Mouse (Mus musculus) intestine, embryonic 14.5 days (tissue): ENCODE results near the gene Tns2. TPM values are rescaled to one million over a fixed set of nuclear protein-coding genes. Genes with fewer than 3 reads are reported as not detected.
A peak's percentile ranks its signal among the peaks of the same experiment; 100 is the strongest.
"Not testable (repeated sequence)": the region's sequence is repeated elsewhere in the genome, so short reads cannot be mapped to it uniquely, and the experiment has no call there.

Source experiments
- ATAC-seq: fragments of 200-750 bp; cut with Nextera tagmentation; replicated peaks from 2 replicates; pipeline ENCODE4 v1.8.0; 2017; ENCODE audit warnings: low read depth, moderate number of reproducible peaks, moderate TSS enrichment, moderate library complexity; ENCODE audit not compliant: low FRiP score, low TSS enrichment
- DNase-seq: peaks from one replicate; pipeline ENCODE4 v3.0.0-alpha.2; 2018; ENCODE audit warnings: low spot score
- H3K27ac ChIP-seq: fragments of 300-500 bp; sonication (generic); 2 replicates; pipeline ENCODE4 v1.5.1; 2014; ENCODE audit warnings: low read depth, mild to moderate bottlenecking, control low read depth
- H3K27me3 ChIP-seq: fragments of 300-500 bp; sonication (generic); replicated peaks from 2 replicates; pipeline ENCODE4 v1.6.1; 2014; ENCODE audit warnings: low read length, control low read depth; ENCODE audit not compliant: control insufficient read depth, insufficient read depth
- H3K36me3 ChIP-seq: fragments of 300-500 bp; sonication (generic); 2 replicates; pipeline ENCODE4 v1.6.1; 2014; ENCODE audit warnings: low read length, control low read depth; ENCODE audit not compliant: control insufficient read depth, insufficient read depth
- H3K4me1 ChIP-seq: fragments of 300-500 bp; sonication (generic); replicated peaks from 2 replicates; pipeline ENCODE4 v1.6.1; 2014; ENCODE audit warnings: low read length, control low read depth, mixed read lengths; ENCODE audit not compliant: control insufficient read depth, insufficient read depth
- H3K4me2 ChIP-seq: fragments of 300-500 bp; sonication (generic); 2 replicates; pipeline ENCODE4 v1.6.1; 2014; ENCODE audit warnings: low read length
- H3K4me3 ChIP-seq: fragments of 300-500 bp; sonication (generic); 2 replicates; pipeline ENCODE4 v1.5.1; 2014; ENCODE audit warnings: low read depth, low read length, control low read depth, mixed read lengths
- H3K9ac ChIP-seq: fragments of 300-500 bp; sonication (generic); 2 replicates; pipeline ENCODE4 v1.6.1; 2014; ENCODE audit warnings: mild to moderate bottlenecking, low read length
- H3K9me3 ChIP-seq: fragments of 300-500 bp; sonication (generic); 2 replicates; pipeline ENCODE4 v1.6.1; 2016; ENCODE audit warnings: low read length, control low read depth; ENCODE audit not compliant: control insufficient read depth
- WGBS: fragments of 180-500 bp; shearing (Covaris S2); extraction: QIAGEN DNeasy Blood & Tissue Kit; methylation state at CpG from one replicate; pipeline ENCODE4 v1.1.7; 2014; 5-methylcytosine and 5-hydroxymethylcytosine counted together
- polyA plus RNA-seq: library from polyadenylated mRNA; unstranded; fragments of >200 nt; fragmentation: Nextera tagmentation; extraction: Ambion mirVana; gene quantifications from 2 replicates; pipeline ENCODE4 v1.2.1, GENCODE M21; 2014

Tns2 gene
- polyA plus RNA-seq, 1 experiment from 2014 or later: 41.5 TPM

- H3K27me3 ChIP-seq: no peaks in the 10 kb centered on the region
- H3K4me2 ChIP-seq: peak overlapping the region; percentile 93
- H3K4me3 ChIP-seq: peak overlapping the region; percentile 100
- ATAC-seq: peak; percentile 30
- no peaks in the 10 kb centered on the region; the same call in 1 of the 2 replicates for H3K36me3 ChIP-seq
- peaks cover 11% of the 10 kb centered on the region for H3K4me1 ChIP-seq
- no peaks in the 10 kb centered on the region for H3K9me3 ChIP-seq
- H3K27ac ChIP-seq: peak overlapping the region; percentile 94
- peak; percentile 84 for DNase-seq
- peak overlapping the region; percentile 97 for H3K9ac ChIP-seq
- WGBS: under 1% methylated on average over 57 of the region's 57 CpGs
Observed at GRCm38 (mm10) chr15:102074070-102074731, 26.0 kb upstream of the Tns2 start.

GRCm38 (mm10) chr15:102074876-102075585 lies 25.2 kb upstream of the Tns2 start:
- Histone ChIP-seq H3K36me3 (peaks cover 1% of the 10 kb centered on the region), H3K27ac (peak overlapping the region; percentile 94), H3K4me1 (peaks cover 11% of the 10 kb centered on the region), H3K9ac (peak overlapping the region; percentile 97), H3K4me3 (peak overlapping the region; percentile 100), H3K9me3 (no peaks in the 10 kb centered on the region), H3K4me2 (peak overlapping the region; percentile 93), H3K27me3 (no peaks in the 10 kb centered on the region)
- ATAC-seq (no peak), DNase-seq (no peak)
- WGBS: 10% methylated on average over 11 of the region's 11 CpGs

GRCm38 (mm10) chr15:102077111-102077677 lies 23.0 kb upstream of the Tns2 start:
- DNase-seq: no peak
- no peaks in the 10 kb centered on the region for H3K27me3 ChIP-seq
- H3K4me2 ChIP-seq: no peak overlapping the region
- H3K4me3 ChIP-seq: no peak overlapping the region
- peaks cover 20% of the 10 kb centered on the region for H3K36me3 ChIP-seq
- ATAC-seq: no peak
- H3K4me1 ChIP-seq: peaks cover 11% of the 10 kb centered on the region
- H3K27ac ChIP-seq: no peak overlapping the region
- H3K9me3 ChIP-seq: no peaks in the 10 kb centered on the region
- H3K9ac ChIP-seq: no peak overlapping the region
- 81% methylated on average over 2 of the region's 2 CpGs for WGBS

- no peak for ATAC-seq
- Histone ChIP-seq H3K36me3 (peaks cover 40% of the 10 kb centered on the region), H3K9me3 (no peaks in the 10 kb centered on the region), H3K4me2 (no peak overlapping the region), H3K9ac (no peak overlapping the region), H3K27me3 (no peaks in the 10 kb centered on the region), H3K27ac (no peak overlapping the region), H3K4me1 (peaks cover 11% of the 10 kb centered on the region), H3K4me3 (no peak overlapping the region)
- 71% methylated on average over 4 of the region's 4 CpGs for WGBS
- DNase-seq: no peak
Observed at GRCm38 (mm10) chr15:102079221-102079620, 21.0 kb upstream of the Tns2 start.

- WGBS: 80% methylated on average over 8 of the region's 8 CpGs
- not testable (repeated sequence) for H3K4me1 ChIP-seq, ATAC-seq, H3K9me3 ChIP-seq, H3K4me3 ChIP-seq, H3K4me2 ChIP-seq, H3K27ac ChIP-seq, H3K27me3 ChIP-seq, DNase-seq, H3K9ac ChIP-seq
- peaks cover 47% of the 10 kb centered on the region for H3K36me3 ChIP-seq
Observed at GRCm38 (mm10) chr15:102079924-102080323, 20.3 kb upstream of the Tns2 start.

GRCm38 (mm10) chr15:102080429-102080828 lies 19.8 kb upstream of the Tns2 start:
- WGBS: 67% methylated on average over 2 of the region's 2 CpGs
- Histone ChIP-seq H3K27ac (no peak overlapping the region), H3K4me1 (peaks cover 5% of the 10 kb centered on the region), H3K27me3 (no peaks in the 10 kb centered on the region), H3K4me3 (no peak overlapping the region), H3K36me3 (peaks cover 52% of the 10 kb centered on the region), H3K4me2 (no peak overlapping the region), H3K9ac (no peak overlapping the region), H3K9me3 (no peaks in the 10 kb centered on the region)
- ATAC-seq (no peak), DNase-seq (no peak)

- Histone ChIP-seq H3K9ac (no peak overlapping the region), H3K27me3 (no peaks in the 10 kb centered on the region), H3K4me1 (no peaks in the 10 kb centered on the region), H3K27ac (no peak overlapping the region), H3K9me3 (no peaks in the 10 kb centered on the region), H3K36me3 (peaks cover 70% of the 10 kb centered on the region), H3K4me3 (no peak overlapping the region), H3K4me2 (no peak overlapping the region)
- DNase-seq (no peak), ATAC-seq (no peak)
- WGBS: 88% methylated on average over 4 of the region's 4 CpGs
Observed at GRCm38 (mm10) chr15:102082148-102082547, 18.1 kb upstream of the Tns2 start.

- WGBS: 77% methylated on average over 4 of the region's 4 CpGs
- DNase-seq (no peak), ATAC-seq (no peak)
- Histone ChIP-seq H3K27me3 (no peaks in the 10 kb centered on the region), H3K27ac (no peak overlapping the region), H3K4me1 (no peaks in the 10 kb centered on the region), H3K4me3 (no peak overlapping the region), H3K9ac (no peak overlapping the region), H3K9me3 (no peaks in the 10 kb centered on the region), H3K36me3 (peaks cover 78% of the 10 kb centered on the region), H3K4me2 (no peak overlapping the region)
Observed at GRCm38 (mm10) chr15:102083028-102083427, 17.2 kb upstream of the Tns2 start.
